Mouse (Mus musculus): ENCODE measurements at regions not wholly inside any gene's neighbourhood (a gene's known extent, or its start where the extent isn't known, plus 50 kb on each side); places are given as distances from the start of the nearest gene placed in this dataset.
A peak's percentile ranks its signal among the peaks of the same experiment; 100 is the strongest.

DNA sequence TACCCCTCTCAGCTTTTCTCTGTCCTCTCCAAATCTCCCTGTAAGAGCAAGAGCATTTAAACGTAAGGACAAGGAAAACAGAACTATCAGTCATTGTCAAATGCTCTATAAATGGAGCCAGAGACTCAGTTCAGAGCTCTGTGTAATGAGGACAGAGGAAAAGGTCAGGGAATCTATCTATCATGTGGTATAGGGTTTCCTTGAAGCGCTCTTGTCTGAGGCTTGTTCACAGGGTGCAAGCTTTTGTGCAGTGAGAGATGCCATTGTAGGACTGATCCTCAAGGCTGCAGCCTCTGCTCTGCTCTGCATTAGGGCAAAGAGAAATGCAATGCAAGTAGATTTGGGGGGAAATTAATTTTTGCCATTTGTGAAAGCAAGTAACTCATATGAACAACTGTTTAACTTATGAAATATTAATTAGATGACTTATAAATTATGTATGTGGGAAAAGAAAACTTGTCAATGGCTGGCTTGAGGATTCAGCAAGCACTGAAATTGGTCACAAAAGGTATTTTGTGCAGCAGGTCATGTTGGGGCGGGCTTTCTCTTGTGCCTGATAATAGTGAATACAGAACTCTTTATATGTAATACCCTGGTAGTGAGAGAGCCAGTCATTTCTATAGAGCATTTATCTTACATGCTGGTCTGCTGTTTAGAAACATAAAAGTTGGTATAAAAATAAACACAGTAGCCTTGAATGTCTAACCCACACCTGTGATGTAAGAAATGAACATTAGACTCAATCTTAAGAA, 104.0 kb upstream of the Ednrb start:
- 35% methylated on average over 3 of the region's 3 CpGs for WGBS
- ATAC-seq (replicated peaks; ENCODE audit: low FRiP score), result no peak; the same call in 1 of the 2 replicates
- H3K4me2 ChIP-seq, result no peak overlapping the region
- no peak overlapping the region for H3K4me3 ChIP-seq (replicated peaks)
- H3K27ac ChIP-seq, result no peak overlapping the region
- no peaks in the 10 kb centered on the region for H3K27me3 ChIP-seq
- no peaks in the 10 kb centered on the region for H3K36me3 ChIP-seq
- H3K9me3 ChIP-seq (replicated peaks), result no peaks in the 10 kb centered on the region
- no peak overlapping the region for H3K9ac ChIP-seq
- H3K4me1 ChIP-seq, result no peaks in the 10 kb centered on the region

- no peaks in the 10 kb centered on the region for H3K36me3 ChIP-seq
- no peak overlapping the region for H3K9ac ChIP-seq
- no peak overlapping the region for H3K27ac ChIP-seq
- no peaks in the 10 kb centered on the region for H3K27me3 ChIP-seq
- no peak overlapping the region for H3K4me3 ChIP-seq (replicated peaks)
- WGBS, result 47% methylated on average over 1 of the region's 1 CpGs
- no peaks in the 10 kb centered on the region for H3K9me3 ChIP-seq (replicated peaks)
- no peak for ATAC-seq (replicated peaks; ENCODE audit: low FRiP score)
- no peak overlapping the region for H3K4me2 ChIP-seq
- no peaks in the 10 kb centered on the region for H3K4me1 ChIP-seq
These were observed 101.6 kb upstream of the Ednrb start for GRCm38 (mm10) chr14:103945753-103946152.

DNA sequence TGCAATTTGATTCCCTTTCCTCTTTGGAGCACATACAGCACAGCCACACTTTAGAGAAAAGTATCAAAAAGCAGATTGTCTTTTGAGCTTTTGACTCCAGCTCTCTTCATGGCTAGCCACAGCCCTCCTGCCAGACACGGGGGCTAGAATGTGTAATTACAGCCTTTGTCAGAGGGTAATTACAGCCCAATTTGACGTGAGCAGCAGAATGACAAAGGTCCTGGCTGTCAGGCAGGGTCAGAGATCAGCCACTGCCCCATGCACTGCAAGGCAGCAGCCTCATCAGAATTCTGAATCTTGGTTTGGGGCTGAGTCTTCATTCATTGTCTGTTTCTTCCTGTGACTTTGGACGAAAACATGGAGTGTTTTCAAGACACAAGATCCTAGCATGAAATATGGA, 95.7 kb upstream of the Ednrb start:
- Histone ChIP-seq H3K4me2 (no peak overlapping the region), H3K4me1 (0 out of 2 replicates have a peak, but pooled peaks cover 2% of the 10 kb centered on the region), H3K36me3 (no peaks in the 10 kb centered on the region), H3K27ac (no peak overlapping the region), H3K27me3 (no peaks in the 10 kb centered on the region), H3K4me3 (replicated peaks) (no peak overlapping the region), H3K9ac (no peak overlapping the region), H3K9me3 (replicated peaks) (no peaks in the 10 kb centered on the region)
- WGBS, result 11% methylated on average over 3 of the region's 3 CpGs
- no peak for ATAC-seq (replicated peaks; ENCODE audit: low FRiP score)

GRCm38 (mm10) chr14:103938937-103939336, 94.7 kb upstream of the Ednrb start:
- Histone ChIP-seq H3K4me3 (replicated peaks) (no peak overlapping the region), H3K36me3 (no peaks in the 10 kb centered on the region), H3K27me3 (no peaks in the 10 kb centered on the region), H3K4me1 (0 out of 2 replicates have a peak, but pooled peaks cover 2% of the 10 kb centered on the region), H3K27ac (no peak overlapping the region), H3K9ac (no peak overlapping the region), H3K4me2 (no peak overlapping the region), H3K9me3 (replicated peaks) (no peaks in the 10 kb centered on the region)
- WGBS, result 85% methylated on average over 5 of the region's 5 CpGs
- ATAC-seq (replicated peaks; ENCODE audit: low FRiP score), result no peak

- Histone ChIP-seq H3K27ac (no peak overlapping the region), H3K4me2 (no peak overlapping the region), H3K36me3 (no peaks in the 10 kb centered on the region), H3K4me1 (0 out of 2 replicates have a peak, but pooled peaks cover 2% of the 10 kb centered on the region), H3K9me3 (replicated peaks) (no peaks in the 10 kb centered on the region), H3K4me3 (replicated peaks) (no peak overlapping the region), H3K9ac (no peak overlapping the region), H3K27me3 (no peaks in the 10 kb centered on the region)
- 86% methylated on average over 9 of the region's 9 CpGs for WGBS
- ATAC-seq (replicated peaks; ENCODE audit: low FRiP score), result no peak
These were observed 94.0 kb upstream of the Ednrb start for GRCm38 (mm10) chr14:103938201-103938600.

DNA sequence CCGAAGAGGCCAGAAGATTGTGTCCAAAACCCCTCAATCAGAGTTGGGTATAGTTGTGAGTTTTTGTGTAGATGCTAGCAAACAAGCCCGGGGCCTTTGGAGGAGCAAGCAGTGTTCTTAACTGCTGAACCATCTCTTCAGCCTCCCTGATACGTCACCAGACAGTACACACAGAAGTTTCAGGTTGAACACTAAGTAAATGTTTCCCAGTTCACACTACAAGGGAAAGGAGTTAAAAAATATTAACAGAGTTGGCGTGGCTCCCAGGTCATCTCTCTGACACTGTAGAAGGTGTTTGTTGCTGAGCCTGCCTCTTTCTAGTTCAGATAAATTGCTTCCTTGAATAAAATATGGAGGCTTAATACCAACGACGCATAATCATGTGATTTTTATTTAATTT, 93.5 kb upstream of the Ednrb start:
- no peak overlapping the region for H3K4me3 ChIP-seq (replicated peaks)
- WGBS, result 83% methylated on average over 6 of the region's 6 CpGs
- no peaks in the 10 kb centered on the region for H3K9me3 ChIP-seq (replicated peaks)
- H3K9ac ChIP-seq, result no peak overlapping the region
- no peak overlapping the region for H3K4me2 ChIP-seq
- H3K4me1 ChIP-seq, result 0 out of 2 replicates have a peak, but pooled peaks cover 2% of the 10 kb centered on the region
- no peaks in the 10 kb centered on the region for H3K36me3 ChIP-seq
- no peak overlapping the region for H3K27ac ChIP-seq
- peak; percentile 67; the same call in 1 of the 2 replicates for ATAC-seq (replicated peaks; ENCODE audit: low FRiP score)
- H3K27me3 ChIP-seq, result no peaks in the 10 kb centered on the region

DNA sequence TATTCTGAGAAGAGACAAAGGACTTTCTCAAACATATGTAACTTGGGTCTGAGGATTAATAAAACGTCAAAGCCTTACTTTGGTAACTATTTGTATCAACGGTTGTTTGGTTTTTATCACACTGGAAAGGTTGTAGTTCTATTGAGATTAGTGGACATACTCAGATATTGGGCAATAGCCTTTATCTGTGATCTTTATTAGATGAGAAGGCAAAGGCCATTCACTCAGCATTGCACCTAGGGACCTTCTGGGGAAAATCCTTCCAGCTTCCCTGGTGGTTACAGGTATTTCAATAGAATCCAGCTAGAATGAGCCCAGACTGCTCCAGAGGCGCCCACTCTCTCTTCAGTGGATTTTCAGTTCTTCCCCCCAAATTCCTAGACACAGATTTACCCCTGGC, 89.6 kb upstream of the Ednrb start:
- 94% methylated on average over 3 of the region's 3 CpGs for WGBS
- Histone ChIP-seq H3K27me3 (no peaks in the 10 kb centered on the region), H3K4me3 (replicated peaks) (no peak overlapping the region), H3K4me2 (no peak overlapping the region), H3K27ac (no peak overlapping the region), H3K9ac (no peak overlapping the region), H3K9me3 (replicated peaks) (no peaks in the 10 kb centered on the region), H3K4me1 (no peaks in the 10 kb centered on the region), H3K36me3 (no peaks in the 10 kb centered on the region)
- no peak for ATAC-seq (replicated peaks; ENCODE audit: low FRiP score)

DNA sequence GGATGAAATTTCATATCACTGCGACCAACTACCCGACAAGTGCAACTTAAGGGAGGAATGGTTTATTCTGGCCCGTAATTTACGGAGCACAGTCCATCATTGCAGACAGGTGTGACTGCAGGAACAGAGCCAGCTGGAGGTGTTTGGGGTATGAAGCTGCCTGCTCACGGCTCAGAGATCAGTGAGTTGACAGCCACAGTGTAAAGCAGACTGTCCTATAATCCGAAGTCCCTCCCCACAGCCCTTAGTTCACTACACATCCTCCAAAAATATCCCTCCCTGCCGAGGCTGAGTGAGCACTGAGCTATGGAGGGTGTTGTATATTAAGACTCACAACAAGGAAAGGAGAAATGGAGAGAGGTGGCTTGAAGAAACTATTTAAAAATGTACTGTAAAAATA, 88.0 kb upstream of the Ednrb start:
- H3K9me3 ChIP-seq (replicated peaks), result no peaks in the 10 kb centered on the region
- H3K36me3 ChIP-seq, result no peaks in the 10 kb centered on the region
- H3K4me1 ChIP-seq, result no peaks in the 10 kb centered on the region
- peak; percentile 88 for ATAC-seq (replicated peaks; ENCODE audit: low FRiP score)
- no peak overlapping the region for H3K27ac ChIP-seq
- H3K4me3 ChIP-seq (replicated peaks), result no peak overlapping the region
- H3K4me2 ChIP-seq, result no peak overlapping the region
- WGBS, result 42% methylated on average over 7 of the region's 7 CpGs
- H3K27me3 ChIP-seq, result no peaks in the 10 kb centered on the region
- H3K9ac ChIP-seq, result no peak overlapping the region

DNA sequence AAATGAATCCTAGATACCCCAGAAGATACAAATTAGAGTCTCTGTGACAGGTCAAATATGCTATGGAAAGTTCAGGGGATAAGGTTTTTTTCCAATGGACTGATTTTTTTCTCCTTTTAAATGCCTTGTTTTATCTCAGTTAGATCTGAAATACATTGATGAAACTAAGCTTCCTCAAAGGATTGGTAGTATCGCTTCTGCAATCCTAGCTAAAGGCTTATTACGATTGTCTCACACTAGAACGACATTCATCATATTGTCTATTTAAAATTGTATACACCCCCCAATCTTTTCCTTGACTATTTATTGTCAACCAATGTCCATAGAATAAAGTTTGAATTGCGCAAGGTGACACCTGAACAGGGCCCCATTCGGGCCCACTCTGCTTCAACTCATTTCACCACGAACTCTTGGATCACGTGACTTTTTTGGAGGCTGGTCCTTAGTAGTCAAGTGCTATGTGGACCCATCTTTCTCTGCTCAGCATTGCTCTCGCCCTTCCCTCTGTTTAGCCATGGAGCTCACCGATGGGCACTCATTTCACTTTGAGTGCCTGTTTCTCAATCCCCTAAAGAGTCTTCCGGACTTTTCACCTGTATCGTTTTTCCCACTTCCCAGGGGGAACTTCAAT, 85.6 kb upstream of the Ednrb start:
- Histone ChIP-seq H3K36me3 (no peaks in the 10 kb centered on the region), H3K9ac (no peak overlapping the region), H3K4me2 (no peak overlapping the region), H3K4me3 (replicated peaks) (no peak overlapping the region), H3K4me1 (no peaks in the 10 kb centered on the region), H3K9me3 (replicated peaks) (no peaks in the 10 kb centered on the region), H3K27me3 (no peaks in the 10 kb centered on the region), H3K27ac (peak overlapping the region; percentile 56; the same call in 1 of the 2 replicates)
- 86% methylated on average over 11 of the region's 11 CpGs for WGBS
- ATAC-seq (replicated peaks; ENCODE audit: low FRiP score), result no peak

DNA sequence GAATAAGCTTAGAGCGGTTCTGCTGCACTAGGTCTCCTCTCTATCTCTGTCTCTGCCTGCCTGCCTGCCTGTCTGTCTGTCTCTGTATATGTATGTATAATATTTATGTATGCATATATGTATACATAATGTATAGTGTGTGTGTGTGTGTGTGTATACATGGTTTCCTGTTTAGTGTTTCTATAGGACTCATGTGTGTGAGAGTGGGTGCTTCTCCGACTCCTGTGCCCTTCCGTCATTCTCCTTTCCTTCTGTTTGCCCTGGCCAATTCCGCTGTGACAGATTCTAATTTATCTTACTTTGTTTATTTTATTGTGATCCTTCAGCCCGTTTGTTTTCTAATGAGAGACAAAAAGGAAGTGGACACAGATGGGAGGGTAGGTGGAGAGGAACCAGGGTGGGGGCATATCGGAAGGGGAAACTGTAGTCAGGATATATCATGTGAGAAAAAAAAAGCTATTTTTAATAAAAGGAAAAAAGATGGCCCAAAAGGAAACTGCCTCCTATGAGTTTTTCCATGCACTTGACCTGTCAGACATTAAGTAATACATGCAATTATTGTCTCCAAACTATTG, 85.0 kb upstream of the Ednrb start:
- Histone ChIP-seq H3K27ac (peak overlapping the region; percentile 43; the same call in 1 of the 2 replicates), H3K4me3 (replicated peaks) (no peak overlapping the region), H3K9ac (no peak overlapping the region), H3K9me3 (replicated peaks) (no peaks in the 10 kb centered on the region), H3K36me3 (no peaks in the 10 kb centered on the region), H3K27me3 (no peaks in the 10 kb centered on the region), H3K4me1 (no peaks in the 10 kb centered on the region), H3K4me2 (no peak overlapping the region)
- 53% methylated on average over 6 of the region's 6 CpGs for WGBS
- ATAC-seq (replicated peaks; ENCODE audit: low FRiP score), result 0 out of 2 replicates have a peak, but pooled peaks have one; percentile 14

GRCm38 (mm10) chr14:103920169-103920568, 76.0 kb upstream of the Ednrb start:
- H3K9me3 ChIP-seq (replicated peaks), result no peaks in the 10 kb centered on the region
- H3K36me3 ChIP-seq, result no peaks in the 10 kb centered on the region
- H3K9ac ChIP-seq, result no peak overlapping the region
- no peak overlapping the region for H3K27ac ChIP-seq
- no peak for ATAC-seq (replicated peaks; ENCODE audit: low FRiP score)
- no peaks in the 10 kb centered on the region for H3K4me1 ChIP-seq
- WGBS, result 69% methylated on average over 5 of the region's 5 CpGs
- H3K4me3 ChIP-seq (replicated peaks), result no peak overlapping the region
- no peak overlapping the region for H3K4me2 ChIP-seq
- H3K27me3 ChIP-seq, result no peaks in the 10 kb centered on the region

GRCm38 (mm10) chr14:103919380-103919779, 75.2 kb upstream of the Ednrb start:
- WGBS, result 30% methylated on average over 4 of the region's 4 CpGs
- no peaks in the 10 kb centered on the region for H3K9me3 ChIP-seq (replicated peaks)
- H3K27ac ChIP-seq, result no peak overlapping the region
- no peaks in the 10 kb centered on the region for H3K36me3 ChIP-seq
- no peak overlapping the region for H3K4me2 ChIP-seq
- no peaks in the 10 kb centered on the region for H3K4me1 ChIP-seq
- ATAC-seq (replicated peaks; ENCODE audit: low FRiP score), result no peak
- no peaks in the 10 kb centered on the region for H3K27me3 ChIP-seq
- no peak overlapping the region for H3K4me3 ChIP-seq (replicated peaks)
- H3K9ac ChIP-seq, result no peak overlapping the region

Measured in kidney, embryonic 15.5 days (tissue).